Mouse (Mus musculus): Measurements from ENCODE around the gene Rasal3. TPM values are rescaled to one million over a fixed set of nuclear protein-coding genes. Genes with fewer than 3 reads are reported as not detected.

Rasal3 gene
- polyA plus RNA-seq, 1 experiment: 17.4 TPM

GRCm38 (mm10) chr17:32358943-32359340 lies 44.4 kb downstream of the Rasal3 start:
- peaks cover 7% of the 10 kb centered on the region; the same call in 1 of the 2 replicates for H3K4me1 ChIP-seq (ENCODE audit: control insufficient read depth, insufficient read depth, low read length)
- no peak for TF ChIP-seq POLR2A (IDR thresholded peaks at IDR 0.05; ENCODE audit: borderline replicate concordance, extremely low read depth, low read depth, low read length)
- TF ChIP-seq CTCF (IDR thresholded peaks at IDR 0.05; ENCODE audit: insufficient read depth, low read length): no peak
- no peak for DNase-seq
- no peak overlapping the region for H3K4me3 ChIP-seq (replicated peaks; ENCODE audit: extremely low read depth, low read depth, low read length)
- WGBS: 89% methylated on average over 6 of the region's 6 CpGs

GRCm38 (mm10) chr17:32358192-32358942 lies 45.0 kb downstream of the Rasal3 start:
- 91% methylated on average over 7 of the region's 7 CpGs for WGBS
- DNase-seq: no peak
- H3K4me3 ChIP-seq (replicated peaks; ENCODE audit: extremely low read depth, low read depth, low read length): no peak overlapping the region
- peaks cover 6% of the 10 kb centered on the region; the same call in 1 of the 2 replicates for H3K4me1 ChIP-seq (ENCODE audit: control insufficient read depth, insufficient read depth, low read length)
- no peak for TF ChIP-seq POLR2A (IDR thresholded peaks at IDR 0.05; ENCODE audit: borderline replicate concordance, extremely low read depth, low read depth, low read length)
- TF ChIP-seq CTCF (IDR thresholded peaks at IDR 0.05; ENCODE audit: insufficient read depth, low read length): no peak

- no peaks in the 10 kb centered on the region for H3K4me1 ChIP-seq (ENCODE audit: control insufficient read depth, insufficient read depth, low read length)
- no peak overlapping the region for H3K4me3 ChIP-seq (replicated peaks; ENCODE audit: extremely low read depth, low read depth, low read length)
- DNase-seq: no peak
- WGBS: 85% methylated on average over 24 of the region's 24 CpGs
- no peak for TF ChIP-seq CTCF (IDR thresholded peaks at IDR 0.05; ENCODE audit: insufficient read depth, low read length)
These were observed 46.3 kb downstream of the Rasal3 start for GRCm38 (mm10) chr17:32356766-32357760.

- 89% methylated on average over 9 of the region's 9 CpGs for WGBS
- Histone ChIP-seq H3K4me1 (ENCODE audit: control insufficient read depth, insufficient read depth, low read length) (no peaks in the 10 kb centered on the region), H3K4me3 (replicated peaks; ENCODE audit: extremely low read depth, low read depth, low read length) (no peak overlapping the region)
- DNase-seq: no peak
- TF ChIP-seq CTCF (IDR thresholded peaks at IDR 0.05; ENCODE audit: insufficient read depth, low read length) (no peak), POLR2A (IDR thresholded peaks at IDR 0.05; ENCODE audit: borderline replicate concordance, extremely low read depth, low read depth, low read length) (no peak)
These were observed 47.1 kb downstream of the Rasal3 start for GRCm38 (mm10) chr17:32356281-32356680.

- TF ChIP-seq POLR2A (IDR thresholded peaks at IDR 0.05; ENCODE audit: borderline replicate concordance, extremely low read depth, low read depth, low read length) (no peak), CTCF (IDR thresholded peaks at IDR 0.05; ENCODE audit: insufficient read depth, low read length) (no peak)
- Histone ChIP-seq H3K4me3 (replicated peaks; ENCODE audit: extremely low read depth, low read depth, low read length) (no peak overlapping the region), H3K4me1 (ENCODE audit: control insufficient read depth, insufficient read depth, low read length) (no peaks in the 10 kb centered on the region)
- no peak for DNase-seq
- 96% methylated on average over 6 of the region's 6 CpGs for WGBS
These were observed 48.4 kb downstream of the Rasal3 start for GRCm38 (mm10) chr17:32355031-32355430.

- Histone ChIP-seq H3K4me1 (ENCODE audit: control insufficient read depth, insufficient read depth, low read length) (peaks cover 2% of the 10 kb centered on the region; the same call in 1 of the 2 replicates), H3K4me3 (replicated peaks; ENCODE audit: extremely low read depth, low read depth, low read length) (no peak overlapping the region)
- DNase-seq: no peak
- 76% methylated on average over 5 of the region's 5 CpGs for WGBS
- no peak for TF ChIP-seq CTCF (IDR thresholded peaks at IDR 0.05; ENCODE audit: insufficient read depth, low read length)
- no peak for TF ChIP-seq POLR2A (IDR thresholded peaks at IDR 0.05; ENCODE audit: borderline replicate concordance, extremely low read depth, low read depth, low read length)
These were observed 49.2 kb downstream of the Rasal3 start for GRCm38 (mm10) chr17:32354211-32354610.

- Histone ChIP-seq H3K4me3 (replicated peaks; ENCODE audit: extremely low read depth, low read depth, low read length) (no peak overlapping the region), H3K4me1 (ENCODE audit: control insufficient read depth, insufficient read depth, low read length) (peaks cover 7% of the 10 kb centered on the region; the same call in 1 of the 2 replicates)
- no peak for DNase-seq
- 47% methylated on average over 4 of the region's 4 CpGs for WGBS
- no peak for TF ChIP-seq CTCF (IDR thresholded peaks at IDR 0.05; ENCODE audit: insufficient read depth, low read length)
- TF ChIP-seq POLR2A (IDR thresholded peaks at IDR 0.05; ENCODE audit: borderline replicate concordance, extremely low read depth, low read depth, low read length): no peak
These were observed 49.7 kb downstream of the Rasal3 start for GRCm38 (mm10) chr17:32353696-32354095.

- peaks cover 12% of the 10 kb centered on the region; the same call in 1 of the 2 replicates for H3K4me1 ChIP-seq (ENCODE audit: control insufficient read depth, insufficient read depth, low read length)
- TF ChIP-seq POLR2A (IDR thresholded peaks at IDR 0.05; ENCODE audit: borderline replicate concordance, extremely low read depth, low read depth, low read length) (no peak), CTCF (IDR thresholded peaks at IDR 0.05; ENCODE audit: insufficient read depth, low read length) (no peak)
- H3K4me3 ChIP-seq (replicated peaks; ENCODE audit: extremely low read depth, low read depth, low read length): no peak overlapping the region
- no peak for DNase-seq
These were observed 51.7 kb downstream of the Rasal3 start for GRCm38 (mm10) chr17:32351726-32352125.

GRCm38 (mm10) chr17:32351269-32351668 lies 52.1 kb downstream of the Rasal3 start:
- no peak for DNase-seq
- peaks cover 12% of the 10 kb centered on the region; the same call in 1 of the 2 replicates for H3K4me1 ChIP-seq (ENCODE audit: control insufficient read depth, insufficient read depth, low read length)
- no peak overlapping the region for H3K4me3 ChIP-seq (replicated peaks; ENCODE audit: extremely low read depth, low read depth, low read length)
- TF ChIP-seq CTCF (IDR thresholded peaks at IDR 0.05; ENCODE audit: insufficient read depth, low read length) (no peak), POLR2A (IDR thresholded peaks at IDR 0.05; ENCODE audit: borderline replicate concordance, extremely low read depth, low read depth, low read length) (no peak)
- 69% methylated on average over 3 of the region's 3 CpGs for WGBS
